Mouse (Mus musculus): Measurements from ENCODE around the gene 1700025G04Rik. TPM values are rescaled to one million over a fixed set of nuclear protein-coding genes. Genes with fewer than 3 reads are reported as not detected.

The 1700025G04Rik gene
- total and polyA plus RNA-seq, 3 experiments: 1.5 to 19.5 (median 12.8) TPM

DNA sequence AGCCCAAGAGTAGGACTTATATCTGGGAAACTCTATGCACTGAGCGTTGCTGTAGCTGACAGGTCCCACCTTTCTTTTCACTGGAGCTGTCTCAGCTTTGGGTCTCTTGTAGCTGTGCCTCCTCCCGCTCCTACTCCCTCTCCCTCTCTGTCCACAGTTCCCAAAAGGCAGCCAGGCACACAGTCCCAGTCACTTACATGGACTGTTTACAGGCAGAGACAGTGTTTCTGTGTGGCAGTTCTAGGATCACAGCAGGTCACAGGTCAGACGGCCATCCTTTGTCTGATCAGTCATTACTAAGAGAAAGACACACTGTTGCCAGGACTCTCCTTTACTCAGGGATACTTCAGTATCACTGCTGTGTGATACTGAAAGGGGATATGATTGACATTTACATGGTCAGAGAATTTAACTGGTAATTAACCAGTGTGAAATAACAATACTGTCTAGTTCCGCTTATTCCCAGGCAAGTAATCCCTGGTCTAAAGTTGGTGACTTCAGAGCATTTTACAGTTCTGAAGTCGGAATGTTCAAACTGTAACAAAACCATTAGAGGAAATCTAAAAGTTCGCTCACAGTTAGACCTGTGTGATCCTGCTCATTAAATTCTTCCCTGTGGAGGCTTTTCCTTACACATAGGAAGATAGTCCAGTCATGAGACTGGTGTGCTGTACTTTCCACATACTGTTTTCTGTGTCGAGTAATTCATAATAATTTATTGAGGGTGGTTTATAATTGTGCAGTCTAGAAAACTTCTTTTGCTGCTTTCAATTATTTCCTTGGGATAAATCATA is 279.1 kb downstream of the 1700025G04Rik start:
- dilution Hi-C loops (cut with MboI; ENCODE audit: extremely low pct_ligation_motif_present, extremely low pct_unique_long_range_greater_than_20kb, low sequenced_read_pairs): no loop called here
- Histone ChIP-seq H3K9ac (ENCODE audit: insufficient read depth, low read depth) (no peak overlapping the region), H3K4me2 (ENCODE audit: insufficient read depth, low read depth, poor library complexity, severe bottlenecking) (no peak overlapping the region), H3K9me3 (replicated peaks; ENCODE audit: low read length) (peaks cover 8% of the 10 kb centered on the region), H3K4me1 (ENCODE audit: control insufficient read depth in 1 of 2, insufficient read depth in 2 of 2) (peaks cover 0 to 1% of the 10 kb centered on the region in 2 experiments; a peak in 2 of 4 replicates), H3K27ac (ENCODE audit: insufficient read depth, low read depth) (no peak overlapping the region), H3K79me2 (replicated peaks; ENCODE audit: control insufficient read depth, extremely low read depth, insufficient read depth, poor library complexity, severe bottlenecking) (no peaks in the 10 kb centered on the region), H3K27me3 (replicated peaks) (no peaks in the 10 kb centered on the region), H3K36me3 (replicated peaks in 1 of 2; ENCODE audit: control insufficient read depth in 1 of 2, insufficient read depth in 1 of 2, low read length in 1 of 2) (peaks cover 49 to 70% of the 10 kb centered on the region in 2 experiments), H3K4me3 (replicated peaks in 1 of 3; ENCODE audit: low read depth in 2 of 3, low read length in 2 of 3, poor library complexity in 1 of 3) (no peak overlapping the region)
- in situ Hi-C loops (cut with MboI; ENCODE audit: low pct_ligation_motif_present, low pct_unique_long_range_greater_than_20kb, low sequenced_read_pairs): loop anchor here (25.0 kb wide), 1 partner anchor 551 kb away; no protein-coding TSS in a partner anchor
- no peak for TF ChIP-seq UBTF (IDR thresholded peaks at IDR 0.05; ENCODE audit: low read depth, low read length)
- no peak for TF ChIP-seq TBP (conservative IDR thresholded peaks at IDR 0.05; ENCODE audit: low read depth, low read length)
- no peak for TF ChIP-seq POLR2AphosphoS2 (IDR thresholded peaks at IDR 0.05; ENCODE audit: low read depth, low read length)
- TF ChIP-seq ZC3H11A (IDR thresholded peaks at IDR 0.05; ENCODE audit: low read depth, low read length): no peak
- no peak for TF ChIP-seq CHD1 (IDR thresholded peaks at IDR 0.05; ENCODE audit: low read depth, low read length)
- no peak for TF ChIP-seq USF1 (IDR thresholded peaks at IDR 0.05; ENCODE audit: low read depth, low read length)
- TF ChIP-seq KAT2A (IDR thresholded peaks at IDR 0.05; ENCODE audit: insufficient replicate concordance, low read length): no peak
- no peak for DNase-seq (ENCODE audit: extremely low read depth)

DNA sequence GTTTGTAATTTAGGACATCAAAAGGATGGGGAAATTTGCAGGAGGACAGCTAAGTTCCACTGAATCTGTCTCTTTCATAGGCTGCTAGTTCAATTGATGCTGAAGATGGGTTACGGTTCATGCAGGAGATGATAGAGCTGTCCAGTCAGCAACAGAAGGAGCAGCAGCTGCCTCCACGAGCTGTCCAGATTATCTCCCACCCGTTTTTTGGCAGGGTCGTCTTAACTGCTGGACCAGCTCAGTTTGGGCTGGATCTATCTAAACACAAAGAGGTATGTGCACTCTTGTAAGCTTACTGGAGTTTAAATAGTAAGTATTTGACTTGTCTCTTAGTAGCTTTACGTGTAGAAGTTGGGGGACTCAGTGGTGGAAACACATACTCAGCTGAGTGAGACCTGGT is 282.6 kb downstream of the 1700025G04Rik start:
- H3K9ac ChIP-seq (ENCODE audit: insufficient read depth, low read depth): no peak overlapping the region
- peaks cover 6 to 10% of the 10 kb centered on the region in 2 experiments for H3K4me1 ChIP-seq (ENCODE audit: control insufficient read depth in 1 of 2, insufficient read depth in 2 of 2)
- H3K4me2 ChIP-seq (ENCODE audit: insufficient read depth, low read depth, poor library complexity, severe bottlenecking): no peak overlapping the region
- no peak overlapping the region for H3K4me3 ChIP-seq (replicated peaks in 1 of 3; ENCODE audit: low read depth in 2 of 3, low read length in 2 of 3, poor library complexity in 1 of 3)
- no peak for DNase-seq (ENCODE audit: extremely low read depth)
- dilution Hi-C loops (cut with MboI; ENCODE audit: extremely low pct_ligation_motif_present, extremely low pct_unique_long_range_greater_than_20kb, low sequenced_read_pairs) (no loop called here), in situ Hi-C loops (cut with MboI; ENCODE audit: low pct_ligation_motif_present, low pct_unique_long_range_greater_than_20kb, low sequenced_read_pairs) (loop anchor here (25.0 kb wide), 1 partner anchor 555 kb away; no protein-coding TSS in a partner anchor)
- no peak overlapping the region for H3K27ac ChIP-seq (ENCODE audit: insufficient read depth, low read depth)
- H3K27me3 ChIP-seq (replicated peaks): no peaks in the 10 kb centered on the region
- peaks cover 43 to 61% of the 10 kb centered on the region in 2 experiments for H3K36me3 ChIP-seq (replicated peaks in 1 of 2; ENCODE audit: control insufficient read depth in 1 of 2, insufficient read depth in 1 of 2, low read length in 1 of 2)
- H3K9me3 ChIP-seq (replicated peaks; ENCODE audit: low read length): no peaks in the 10 kb centered on the region
- TF ChIP-seq GABPA (IDR thresholded peaks at IDR 0.05; ENCODE audit: insufficient replicate concordance, low read depth, low read length) (no peak), POLR2A (IDR thresholded peaks at IDR 0.05; ENCODE audit: low read depth, low read length) (no peak), JUND (conservative IDR thresholded peaks at IDR 0.05; ENCODE audit: low read depth, low read length) (no peak), UBTF (IDR thresholded peaks at IDR 0.05; ENCODE audit: low read depth, low read length) (no peak), SIN3A (IDR thresholded peaks at IDR 0.05; ENCODE audit: low read length) (no peak), CTCF (conservative IDR thresholded peaks at IDR 0.05 in 1 of 2, IDR thresholded peaks at IDR 0.05 in 1 of 2; ENCODE audit: low read depth in 2 of 2, low read length in 2 of 2) (no peak), RAD21 (IDR thresholded peaks at IDR 0.05; ENCODE audit: low read depth, low read length) (no peak), ZKSCAN1 (IDR thresholded peaks at IDR 0.05; ENCODE audit: borderline replicate concordance, low read depth, low read length) (no peak), MAFK (IDR thresholded peaks at IDR 0.05; ENCODE audit: insufficient replicate concordance, low read length) (no peak), RCOR1 (conservative IDR thresholded peaks at IDR 0.05; ENCODE audit: low read depth, low read length) (no peak), TBP (conservative IDR thresholded peaks at IDR 0.05; ENCODE audit: low read depth, low read length) (no peak), MEF2A (IDR thresholded peaks at IDR 0.05; ENCODE audit: borderline replicate concordance, low read depth, low read length) (no peak), IRF4 (IDR thresholded peaks at IDR 0.05; ENCODE audit: low read depth, low read length) (no peak)
- H3K79me2 ChIP-seq (replicated peaks; ENCODE audit: control insufficient read depth, extremely low read depth, insufficient read depth, poor library complexity, severe bottlenecking): no peaks in the 10 kb centered on the region
